Mouse (Mus musculus): ENCODE data around the gene Acbd3. TPM values are rescaled to one million over a fixed set of nuclear protein-coding genes. Genes with fewer than 3 reads are reported as not detected.

Acbd3 gene
- total and polyA plus RNA-seq, 3 experiments, result 9.0 to 23.8 (median 20.6) TPM

- intact Hi-C loops (cut with DNase I), result no loop called here
Measured at GRCm38 (mm10) chr1:180756711-180757110, 30.9 kb downstream of the Acbd3 start.

GRCm38 (mm10) chr1:180757252-180757955 lies 31.6 kb downstream of the Acbd3 start:
- H3K4me3 ChIP-seq, result no peak overlapping the region
- no peaks in the 10 kb centered on the region for H3K4me1 ChIP-seq (ENCODE audit: control insufficient read depth, insufficient read depth, low read length)
- WGBS, result 76% methylated on average over 3 of the region's 3 CpGs

More at GRCm38 (mm10) chr1:180756711-180757110, 30.9 kb downstream of the Acbd3 start:
- H3K27ac ChIP-seq, result no peak overlapping the region
- H3K36me3 ChIP-seq (ENCODE audit: control insufficient read depth, insufficient read depth, low read length), result no peaks in the 10 kb centered on the region
- 95% methylated on average over 2 of the region's 2 CpGs for WGBS
- H3K4me1 ChIP-seq (ENCODE audit: control insufficient read depth, insufficient read depth, low read length), result no peaks in the 10 kb centered on the region
- no peaks in the 10 kb centered on the region for H3K27me3 ChIP-seq (ENCODE audit: control insufficient read depth, insufficient read depth, low read length)
- no peak overlapping the region for H3K9ac ChIP-seq (ENCODE audit: low read depth, low read length)
- no peak for TF ChIP-seq POLR2A (IDR thresholded peaks at IDR 0.05; ENCODE audit: insufficient read depth, low read depth, low read length)
- no peak overlapping the region for H3K4me3 ChIP-seq
- no peaks in the 10 kb centered on the region for H3K79me2 ChIP-seq (replicated peaks; ENCODE audit: control insufficient read depth, insufficient read depth, low read length)
- no peak for DNase-seq

GRCm38 (mm10) chr1:180757956-180758520 lies 32.2 kb downstream of the Acbd3 start:
- 87% methylated on average over 7 of the region's 7 CpGs for WGBS
- TF ChIP-seq EP300 (IDR thresholded peaks at IDR 0.05; ENCODE audit: insufficient read depth, low read depth, low read length) (no peak), POLR2A (IDR thresholded peaks at IDR 0.05; ENCODE audit: insufficient read depth, low read depth, low read length) (no peak), CTCF (IDR thresholded peaks at IDR 0.05) (no peak)
- H3K27me3 ChIP-seq (ENCODE audit: control insufficient read depth, insufficient read depth, low read length), result no peaks in the 10 kb centered on the region
- no peaks in the 10 kb centered on the region for H3K79me2 ChIP-seq (replicated peaks; ENCODE audit: control insufficient read depth, insufficient read depth, low read length)
- DNase-seq, result no peak
- no peak overlapping the region for H3K4me3 ChIP-seq
- H3K4me1 ChIP-seq (ENCODE audit: control insufficient read depth, insufficient read depth, low read length), result no peaks in the 10 kb centered on the region
- no peak overlapping the region for H3K27ac ChIP-seq
- H3K36me3 ChIP-seq (ENCODE audit: control insufficient read depth, insufficient read depth, low read length), result no peaks in the 10 kb centered on the region
- H3K9ac ChIP-seq (ENCODE audit: low read depth, low read length), result no peak overlapping the region
- intact Hi-C loops (cut with DNase I), result no loop called here

More at GRCm38 (mm10) chr1:180757252-180757955, 31.6 kb downstream of the Acbd3 start:
- no peak overlapping the region for H3K27ac ChIP-seq
- no peak for DNase-seq
- no peak overlapping the region for H3K9ac ChIP-seq (ENCODE audit: low read depth, low read length)
- no peaks in the 10 kb centered on the region for H3K36me3 ChIP-seq (ENCODE audit: control insufficient read depth, insufficient read depth, low read length)
- H3K79me2 ChIP-seq (replicated peaks; ENCODE audit: control insufficient read depth, insufficient read depth, low read length), result no peaks in the 10 kb centered on the region
- intact Hi-C loops (cut with DNase I), result no loop called here
- no peak for TF ChIP-seq POLR2A (IDR thresholded peaks at IDR 0.05; ENCODE audit: insufficient read depth, low read depth, low read length)
- no peak for TF ChIP-seq CTCF (IDR thresholded peaks at IDR 0.05)
- no peak for TF ChIP-seq EP300 (IDR thresholded peaks at IDR 0.05; ENCODE audit: insufficient read depth, low read depth, low read length)
- no peaks in the 10 kb centered on the region for H3K27me3 ChIP-seq (ENCODE audit: control insufficient read depth, insufficient read depth, low read length)

GRCm38 (mm10) chr1:180762180-180762579 lies 36.3 kb downstream of the Acbd3 start:
- H3K27ac ChIP-seq, result no peak overlapping the region
- H3K9ac ChIP-seq (ENCODE audit: low read depth, low read length), result no peak overlapping the region
- no peaks in the 10 kb centered on the region for H3K27me3 ChIP-seq (ENCODE audit: control insufficient read depth, insufficient read depth, low read length)
- no peaks in the 10 kb centered on the region; the same call in 1 of the 2 replicates for H3K4me1 ChIP-seq (ENCODE audit: control insufficient read depth, insufficient read depth, low read length)
- DNase-seq, result no peak
- WGBS, result 73% methylated on average over 11 of the region's 11 CpGs
- H3K36me3 ChIP-seq (ENCODE audit: control insufficient read depth, insufficient read depth, low read length), result no peaks in the 10 kb centered on the region
- intact Hi-C loops (cut with DNase I), result no loop called here
- H3K4me3 ChIP-seq, result no peak overlapping the region
- TF ChIP-seq POLR2A (IDR thresholded peaks at IDR 0.05; ENCODE audit: insufficient read depth, low read depth, low read length) (no peak), EP300 (IDR thresholded peaks at IDR 0.05; ENCODE audit: insufficient read depth, low read depth, low read length) (no peak), CTCF (IDR thresholded peaks at IDR 0.05) (no peak)
- H3K79me2 ChIP-seq (replicated peaks; ENCODE audit: control insufficient read depth, insufficient read depth, low read length), result no peaks in the 10 kb centered on the region

- TF ChIP-seq EP300 (IDR thresholded peaks at IDR 0.05; ENCODE audit: insufficient read depth, low read depth, low read length), result no peak
- no peak for TF ChIP-seq CTCF (IDR thresholded peaks at IDR 0.05)
- TF ChIP-seq POLR2A (IDR thresholded peaks at IDR 0.05; ENCODE audit: insufficient read depth, low read depth, low read length), result no peak
- Histone ChIP-seq H3K27ac (no peak overlapping the region), H3K36me3 (ENCODE audit: control insufficient read depth, insufficient read depth, low read length) (no peaks in the 10 kb centered on the region), H3K9ac (ENCODE audit: low read depth, low read length) (no peak overlapping the region), H3K4me1 (ENCODE audit: control insufficient read depth, insufficient read depth, low read length) (no peaks in the 10 kb centered on the region; the same call in 1 of the 2 replicates), H3K79me2 (replicated peaks; ENCODE audit: control insufficient read depth, insufficient read depth, low read length) (no peaks in the 10 kb centered on the region), H3K4me3 (no peak overlapping the region), H3K27me3 (ENCODE audit: control insufficient read depth, insufficient read depth, low read length) (no peaks in the 10 kb centered on the region)
- intact Hi-C loops (cut with DNase I), result no loop called here
- 78% methylated on average over 8 of the region's 8 CpGs for WGBS
- no peak for DNase-seq
Measured at GRCm38 (mm10) chr1:180762679-180763078, 36.8 kb downstream of the Acbd3 start.

GRCm38 (mm10) chr1:180763307-180763706 lies 37.5 kb downstream of the Acbd3 start:
- peak overlapping the region; percentile 32 for H3K4me3 ChIP-seq
- H3K27me3 ChIP-seq (ENCODE audit: control insufficient read depth, insufficient read depth, low read length), result no peaks in the 10 kb centered on the region
- no peaks in the 10 kb centered on the region for H3K79me2 ChIP-seq (replicated peaks; ENCODE audit: control insufficient read depth, insufficient read depth, low read length)
- H3K27ac ChIP-seq, result no peak overlapping the region
- no peak for DNase-seq
- WGBS, result 10% methylated on average over 14 of the region's 14 CpGs
- no peaks in the 10 kb centered on the region for H3K36me3 ChIP-seq (ENCODE audit: control insufficient read depth, insufficient read depth, low read length)
- TF ChIP-seq EP300 (IDR thresholded peaks at IDR 0.05; ENCODE audit: insufficient read depth, low read depth, low read length) (no peak), POLR2A (IDR thresholded peaks at IDR 0.05; ENCODE audit: insufficient read depth, low read depth, low read length) (no peak), CTCF (IDR thresholded peaks at IDR 0.05) (no peak)
- H3K4me1 ChIP-seq (ENCODE audit: control insufficient read depth, insufficient read depth, low read length), result no peaks in the 10 kb centered on the region; the same call in 1 of the 2 replicates
- intact Hi-C loops (cut with DNase I), result no loop called here
- no peak overlapping the region for H3K9ac ChIP-seq (ENCODE audit: low read depth, low read length)
